Mouse (Mus musculus) MEL (cell line): ENCODE results near the gene Nrbp1.

ENCODE experiments used
- BHLHE40 ChIP-seq: IDR thresholded peaks from 2 replicates; pipeline ENCODE4 v1.6.1; 2012; ENCODE audit warnings: low read depth, mild to moderate bottlenecking, inconsistent platforms, low read length, improper control_type of control experiment, borderline replicate concordance
- CHD1 ChIP-seq: IDR thresholded peaks from 2 replicates; pipeline ENCODE4 v1.6.1; 2012; ENCODE audit warnings: low read depth, mild to moderate bottlenecking, inconsistent platforms, low read length, improper control_type of control experiment
- CTCF ChIP-seq, 3 experiments: IDR thresholded peaks in 2 of 3; conservative IDR thresholded peaks in 1 of 3; 2 replicates each; pipeline ENCODE4 v1.5.1; 2011 to 2012; ENCODE audit warnings: low read length in 3 of 3, low read depth in 2 of 3, mild to moderate bottlenecking in 2 of 3, improper control_type of control experiment in 1 of 3, inconsistent platforms in 1 of 3, mixed read lengths in 1 of 3, moderate library complexity in 1 of 3; ENCODE audit not compliant: control insufficient read depth in 1 of 3, insufficient read depth in 1 of 3, poor library complexity in 1 of 3, severe bottlenecking in 1 of 3
- EP300 ChIP-seq, 2 experiments: IDR thresholded peaks; 2 replicates each; pipeline ENCODE4 v1.6.1; 2011; ENCODE audit warnings: improper control_type of control experiment in 2 of 2, low read length in 2 of 2, low read depth in 1 of 2, mild to moderate bottlenecking in 1 of 2
- GABPA ChIP-seq: IDR thresholded peaks from 2 replicates; pipeline ENCODE4 v1.6.1; 2012; ENCODE audit warnings: low read depth, mild to moderate bottlenecking, inconsistent platforms, low read length, improper control_type of control experiment, moderate library complexity
- MAZ ChIP-seq: IDR thresholded peaks from 2 replicates; pipeline ENCODE4 v1.6.1; 2012; ENCODE audit warnings: low read depth, mild to moderate bottlenecking, inconsistent platforms, low read length, improper control_type of control experiment
- MXI1 ChIP-seq: IDR thresholded peaks from 2 replicates; pipeline ENCODE4 v1.6.1; 2011; ENCODE audit warnings: mild to moderate bottlenecking, low read depth, low read length, improper control_type of control experiment
- NELFE ChIP-seq: IDR thresholded peaks from 2 replicates; pipeline ENCODE4 v1.6.1; 2011; ENCODE audit warnings: low read depth, low read length, improper control_type of control experiment
- POLR2A ChIP-seq, 2 experiments: IDR thresholded peaks; 2 replicates each; pipeline ENCODE4 v1.6.1; 2011 to 2012; ENCODE audit warnings: low read length in 2 of 2, mild to moderate bottlenecking in 2 of 2, control low read depth in 1 of 2, improper control_type of control experiment in 1 of 2, low read depth in 1 of 2, moderate library complexity in 1 of 2; ENCODE audit not compliant: control insufficient read depth in 1 of 2, insufficient read depth in 1 of 2, poor library complexity in 1 of 2
- RCOR1 ChIP-seq: IDR thresholded peaks from 2 replicates; pipeline ENCODE4 v1.6.1; 2012; ENCODE audit warnings: low read depth, mild to moderate bottlenecking, inconsistent platforms, low read length, improper control_type of control experiment
- TCF12 ChIP-seq: IDR thresholded peaks from 2 replicates; pipeline ENCODE4 v1.6.1; 2014; ENCODE audit warnings: low read depth, mild to moderate bottlenecking, inconsistent platforms, low read length, improper control_type of control experiment, moderate library complexity
- USF1 ChIP-seq: IDR thresholded peaks from 2 replicates; pipeline ENCODE4 v1.6.1; 2014; ENCODE audit warnings: low read depth, mild to moderate bottlenecking, inconsistent platforms, low read length, improper control_type of control experiment, moderate library complexity
- ZKSCAN1 ChIP-seq: IDR thresholded peaks from 2 replicates; pipeline ENCODE4 v1.6.1; 2012; ENCODE audit warnings: low read depth, mild to moderate bottlenecking, inconsistent platforms, low read length, improper control_type of control experiment, moderate library complexity

GRCm38 (mm10) chr5:31273018-31273417 lies 32.4 kb downstream of the Nrbp1 start:
- TF ChIP-seq CTCF (IDR thresholded peaks at IDR 0.05 in 2 of 3, conservative IDR thresholded peaks at IDR 0.05 in 1 of 3; ENCODE audit: control insufficient read depth in 1 of 3, insufficient read depth in 1 of 3, low read depth in 2 of 3, low read length in 3 of 3, poor library complexity in 1 of 3, severe bottlenecking in 1 of 3) = no peak
- TF ChIP-seq ZKSCAN1 = no peak
- no peak for TF ChIP-seq EP300 (IDR thresholded peaks at IDR 0.05; ENCODE audit: low read depth in 1 of 2, low read length in 2 of 2)
- no peak for TF ChIP-seq MAZ
- no peak for TF ChIP-seq MXI1
- no peak for TF ChIP-seq POLR2A (IDR thresholded peaks at IDR 0.05; ENCODE audit: control insufficient read depth in 1 of 2, insufficient read depth in 1 of 2, low read depth in 1 of 2, low read length in 2 of 2, poor library complexity in 1 of 2)
- no peak for TF ChIP-seq BHLHE40
- TF ChIP-seq TCF12 = no peak
- TF ChIP-seq GABPA = no peak
- no peak for TF ChIP-seq RCOR1
- no peak for TF ChIP-seq USF1
- no peak for TF ChIP-seq NELFE
- no peak for TF ChIP-seq CHD1
